Mouse (Mus musculus): ENCODE measurements around the gene Hnrnph2.

- TF ChIP-seq CTCF (conservative IDR thresholded peaks at IDR 0.05; ENCODE audit: insufficient read depth, insufficient read length, low read depth, low read length) (no peak), POLR2A (IDR thresholded peaks at IDR 0.05; ENCODE audit: low read depth, low read length) (no peak)
These were observed 34.3 kb upstream of the Hnrnph2 start for GRCm38 (mm10) chrX:134566536-134567222.
